Mouse (Mus musculus): ENCODE measurements around the gene Zfp658.

Gene Zfp658

DNA sequence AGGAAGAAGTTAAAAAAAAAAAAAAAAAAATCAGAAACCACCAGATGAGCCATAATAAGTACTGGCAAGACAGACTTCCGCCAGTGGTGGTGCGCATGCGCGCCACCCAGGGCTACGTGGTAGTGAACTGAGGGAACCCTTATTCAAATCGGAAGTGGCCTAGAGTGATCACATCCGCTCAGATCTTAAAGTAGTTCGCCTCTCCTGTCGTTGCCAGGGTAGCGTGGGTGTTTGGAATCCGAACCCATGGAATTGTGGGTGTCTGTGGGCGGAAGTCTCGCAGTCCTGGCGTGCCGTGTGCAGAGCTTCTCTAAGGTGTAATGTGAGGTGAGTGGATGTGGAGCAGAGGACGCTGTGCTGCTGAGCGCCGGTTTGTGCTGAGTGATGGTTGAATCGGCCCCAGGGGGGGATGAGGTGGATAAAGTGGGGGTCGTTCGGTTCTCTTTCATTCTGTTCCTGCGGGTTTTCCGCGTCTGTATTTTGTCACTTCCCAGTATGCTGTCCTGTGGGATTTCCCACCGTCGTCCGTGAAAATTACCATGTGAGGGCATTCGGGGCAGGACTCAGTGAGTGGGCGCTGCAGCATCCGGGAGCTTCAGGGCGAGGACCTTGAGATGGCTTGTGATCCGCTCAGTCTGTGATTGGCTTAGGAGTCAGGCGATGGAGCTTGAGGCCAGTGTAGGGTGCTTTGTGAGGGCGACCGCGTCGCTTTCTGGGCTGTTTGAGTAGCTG is 17.6 kb downstream of the Zfp658 start, which contains the start of gene Zfp719:
Zfp719 (plus strand) TSS at position 171 of the 732 bp plus-strand sequence.
- peak; percentile 95 to 96 for DNase-seq (ENCODE audit: inconsistent age in 2 of 2, low spot score in 1 of 2)

DNA sequence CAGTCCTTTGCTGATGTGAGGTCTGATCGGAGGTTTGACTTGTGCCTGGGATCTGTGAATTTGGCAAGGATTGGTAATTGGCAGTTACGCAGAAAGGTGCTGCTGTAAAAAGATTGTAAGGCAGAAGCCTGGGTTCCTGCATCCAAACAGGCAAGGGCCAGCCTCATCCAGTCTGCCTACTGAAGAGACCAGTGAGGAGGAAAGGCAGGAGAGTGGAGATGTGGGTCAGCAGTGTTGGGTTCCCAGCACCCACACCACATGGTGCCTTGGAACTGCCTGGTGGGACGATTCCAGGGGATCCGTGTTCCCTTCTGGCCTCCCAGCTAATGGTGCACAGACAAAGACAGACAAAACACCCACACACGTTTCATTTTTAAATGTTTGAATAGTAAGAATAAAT is 18.5 kb downstream of the Zfp658 start:
- DNase-seq (ENCODE audit: inconsistent age in 2 of 2, low spot score in 1 of 2) = peak in 1 of 2 experiments; percentile 48

- DNase-seq (ENCODE audit: inconsistent age in 2 of 2, low spot score in 1 of 2) = peak in 1 of 2 experiments; percentile 51
Observed at GRCm38 (mm10) chr7:43584790-43585189, 22.7 kb downstream of the Zfp658 start.

DNA sequence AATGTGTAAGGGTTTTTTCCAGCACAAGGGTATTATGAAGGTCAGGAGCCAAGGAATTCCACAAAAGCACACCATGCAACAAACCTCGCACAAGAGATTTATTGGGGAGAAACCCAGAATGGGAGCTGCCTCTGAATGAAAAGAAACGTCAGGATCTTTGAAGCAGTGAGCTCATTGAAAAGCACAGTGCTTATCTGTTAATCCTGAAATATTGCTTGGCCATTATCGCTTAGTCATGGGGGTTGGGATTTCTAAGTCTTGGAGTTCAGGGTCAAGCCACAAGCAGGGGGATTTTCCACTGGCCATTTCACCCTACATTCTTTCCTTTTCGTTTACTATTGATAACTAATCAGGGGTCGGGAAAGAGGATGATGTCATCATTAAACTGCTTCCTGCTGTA is 39.8 kb downstream of the Zfp658 start:
- peak; percentile 47 to 76 for DNase-seq (ENCODE audit: inconsistent age in 2 of 2, low spot score in 1 of 2)

- DNase-seq (ENCODE audit: inconsistent age in 2 of 2, low spot score in 1 of 2) = peak; percentile 66 to 85
Observed at GRCm38 (mm10) chr7:43606896-43607742, 45.1 kb downstream of the Zfp658 start, which contains the start of gene Zfp819. Gene Zfp819 (plus strand): TSS chr7:43607169.

GRCm38 (mm10) chr7:43607743-43608287 is 45.8 kb downstream of the Zfp658 start:
- DNase-seq (ENCODE audit: inconsistent age in 2 of 2, low spot score in 1 of 2) = no peak

DNA sequence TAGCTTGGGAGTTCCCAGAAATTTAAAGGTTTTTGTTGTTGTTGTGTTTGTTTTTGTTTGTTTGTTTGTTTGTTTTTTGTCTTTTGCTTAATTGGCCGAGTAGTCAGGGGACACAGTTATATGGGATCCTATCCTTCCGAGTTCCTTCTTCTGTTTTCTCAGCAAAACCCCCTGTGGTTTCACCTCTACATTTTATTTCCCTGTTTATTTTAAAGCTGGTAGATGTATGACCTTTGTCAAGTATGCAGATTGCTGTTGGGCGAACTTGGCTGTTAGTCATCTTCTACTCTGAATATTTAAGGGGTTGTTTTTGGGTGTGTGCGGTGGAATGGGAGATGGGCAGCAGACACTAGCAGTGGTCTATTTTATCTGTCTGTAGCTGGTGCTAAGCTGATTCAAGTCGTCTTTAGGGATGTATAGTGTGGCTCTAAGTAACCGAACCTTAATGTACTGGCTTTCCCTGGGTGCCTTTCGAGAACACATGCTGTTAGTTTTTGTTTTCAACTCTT is 46.3 kb downstream of the Zfp658 start:
- no peak for DNase-seq (ENCODE audit: inconsistent age in 2 of 2, low spot score in 1 of 2)

DNA sequence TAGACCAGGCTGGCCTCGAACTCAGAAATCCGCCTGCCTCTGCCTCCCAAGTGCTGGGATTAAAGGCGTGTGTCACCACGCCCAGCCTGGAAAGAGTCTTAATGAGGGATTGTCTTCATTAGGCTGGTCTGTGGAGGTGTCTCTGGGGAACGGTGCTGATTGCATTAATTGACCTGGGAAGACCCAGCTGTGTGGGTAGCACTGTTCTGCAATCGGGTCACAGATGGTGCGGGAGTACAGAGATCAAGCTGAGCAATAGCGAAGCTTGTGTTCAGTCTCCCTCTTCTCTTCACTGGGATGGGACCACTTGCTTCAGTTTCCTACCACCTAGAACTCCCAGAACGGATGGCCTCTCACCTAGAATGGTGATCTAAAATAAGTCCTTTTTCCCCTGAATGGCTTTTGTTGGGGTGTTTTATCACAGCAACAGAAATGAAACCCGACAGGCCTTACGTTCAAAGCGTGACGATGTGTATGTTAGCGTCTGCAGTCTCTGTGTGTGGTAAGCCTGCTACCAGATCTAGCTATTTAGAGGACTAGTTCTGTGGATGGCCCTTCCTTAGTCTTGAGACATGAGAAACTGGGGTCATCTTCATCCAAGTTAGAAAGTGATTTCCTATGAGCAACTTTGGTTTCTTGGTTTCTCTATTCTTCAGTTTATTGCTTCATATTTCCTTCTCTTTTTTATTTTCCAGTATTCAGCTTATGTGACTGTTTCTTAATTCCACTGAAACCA is 51.9 kb downstream of the Zfp658 start:
- no peak for DNase-seq (ENCODE audit: inconsistent age in 2 of 2, low spot score in 1 of 2)

GRCm38 (mm10) chr7:43622927-43623326 is 60.9 kb downstream of the Zfp658 start:
- DNase-seq (ENCODE audit: inconsistent age in 2 of 2, low spot score in 1 of 2) = no peak

- DNase-seq (ENCODE audit: inconsistent age in 2 of 2, low spot score in 1 of 2) = no peak
Observed at GRCm38 (mm10) chr7:43623819-43624218, 61.8 kb downstream of the Zfp658 start.

Data from adrenal gland, adult (tissue).